Mouse (Mus musculus) ovary, postnatal 10 days (tissue): Measurements from ENCODE around the gene Fam19a1.

Source experiments
- DNase-seq: peaks from one replicate; pipeline ENCODE4 v3.0.0; 2022; ENCODE audit warnings: low spot score

The Fam19a1 gene

DNA sequence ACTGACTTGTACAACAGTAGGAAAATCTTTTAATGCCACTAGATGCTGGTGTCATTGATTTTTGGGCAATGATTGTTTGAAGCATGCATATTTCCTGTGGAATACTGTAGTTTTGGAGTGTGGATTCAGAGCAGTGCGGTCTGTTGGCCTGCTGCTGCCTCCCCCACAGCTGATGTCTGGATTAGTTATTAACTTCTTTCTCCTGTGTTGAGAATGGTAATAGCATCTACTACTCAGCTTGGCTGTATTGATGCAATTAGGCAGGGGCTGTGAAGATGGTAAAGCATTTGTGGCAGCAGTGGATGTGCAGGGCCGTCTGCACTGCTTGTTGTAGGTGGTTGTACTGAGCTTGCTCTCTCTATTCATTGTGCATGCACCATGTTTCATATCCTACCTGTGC is 326.5 kb downstream of the Fam19a1 start:
- no peak for DNase-seq

GRCm38 (mm10) chr6:96441971-96442370 is 329.0 kb downstream of the Fam19a1 start:
- DNase-seq: no peak

- DNase-seq: no peak
Observed at GRCm38 (mm10) chr6:96447466-96447865, 334.5 kb downstream of the Fam19a1 start.

GRCm38 (mm10) chr6:96456266-96456665 is 343.3 kb downstream of the Fam19a1 start:
- no peak for DNase-seq

DNA sequence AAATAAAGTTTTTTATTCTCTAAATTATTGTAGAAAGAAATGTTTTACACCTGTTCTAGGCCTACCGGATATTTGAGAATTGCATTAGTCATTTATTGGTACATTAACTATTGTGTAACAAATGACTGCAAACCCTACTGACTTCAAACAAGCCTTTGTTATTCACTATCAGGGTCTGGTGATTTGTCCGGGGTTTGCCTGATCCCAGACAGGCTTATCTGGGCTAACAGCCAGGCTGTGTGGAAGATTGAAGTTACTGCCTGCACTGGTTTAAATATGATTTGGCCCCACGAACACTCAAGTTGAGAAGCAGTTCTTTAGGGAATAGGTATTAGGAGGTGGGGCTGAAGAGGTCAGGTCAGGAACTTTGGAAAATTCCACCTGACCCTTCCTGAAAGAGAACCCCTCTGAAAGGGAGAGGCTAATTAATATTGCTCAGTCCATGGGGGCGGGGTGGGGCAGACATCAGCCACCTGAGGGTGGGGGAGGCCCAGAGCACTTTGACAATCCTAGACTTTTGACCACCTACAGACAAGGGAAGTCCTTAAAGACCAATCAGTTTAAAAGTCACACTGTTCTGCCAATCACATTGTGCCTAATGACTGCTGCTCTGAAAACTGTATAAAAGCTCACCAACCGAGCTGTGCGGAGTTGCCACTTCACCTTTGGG is 344.8 kb downstream of the Fam19a1 start:
- no peak for DNase-seq

GRCm38 (mm10) chr6:96459041-96459440 is 346.1 kb downstream of the Fam19a1 start:
- DNase-seq: no peak

GRCm38 (mm10) chr6:96499464-96499863 is 386.5 kb downstream of the Fam19a1 start:
- no peak for DNase-seq

- DNase-seq: no peak
Observed at GRCm38 (mm10) chr6:96541600-96541999, 428.6 kb downstream of the Fam19a1 start.

- no peak for DNase-seq
Observed at GRCm38 (mm10) chr6:96544832-96545231, 431.9 kb downstream of the Fam19a1 start.

- DNase-seq: no peak
Observed at GRCm38 (mm10) chr6:96550431-96550830, 437.5 kb downstream of the Fam19a1 start.

GRCm38 (mm10) chr6:96578649-96579048 is 465.7 kb downstream of the Fam19a1 start:
- no peak for DNase-seq

DNA sequence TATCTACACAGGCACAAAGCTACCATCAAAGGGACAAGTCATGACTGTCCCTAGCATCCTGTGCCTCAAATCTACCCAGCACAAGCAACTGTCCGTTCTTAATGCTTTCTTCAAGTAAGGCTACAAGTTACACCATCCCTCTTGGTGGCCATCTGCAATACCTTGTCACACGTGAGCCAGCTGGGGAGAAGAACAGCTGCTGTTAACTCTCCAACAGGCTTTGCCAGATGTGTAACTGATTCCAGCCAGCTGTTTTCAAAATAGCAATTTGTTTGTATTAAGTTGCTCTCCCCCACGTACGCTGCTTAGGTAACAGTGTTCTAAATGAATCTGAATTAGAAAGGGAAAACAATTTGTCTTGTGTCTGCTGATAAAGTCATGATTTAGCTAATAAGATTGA is 467.8 kb downstream of the Fam19a1 start:
- DNase-seq: no peak

DNA sequence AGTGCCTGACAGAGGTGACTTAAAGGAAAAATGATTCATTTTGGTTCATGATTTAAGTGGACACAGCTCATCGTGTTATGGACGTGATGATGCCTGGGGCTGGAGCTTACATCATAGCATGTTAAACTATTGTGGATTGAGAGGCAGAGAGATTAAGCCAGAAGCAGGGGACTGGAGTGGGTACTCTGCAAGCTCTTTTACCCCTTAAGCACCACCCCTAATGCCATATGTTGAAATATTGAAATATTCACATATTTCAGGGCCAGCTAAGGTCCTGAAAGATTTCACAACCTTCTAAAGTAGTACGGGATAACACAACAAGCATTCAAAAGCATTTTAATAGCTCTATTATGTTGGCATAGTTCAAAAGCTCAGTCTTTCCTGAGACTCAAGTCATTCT is 468.2 kb downstream of the Fam19a1 start:
- no peak for DNase-seq

DNA sequence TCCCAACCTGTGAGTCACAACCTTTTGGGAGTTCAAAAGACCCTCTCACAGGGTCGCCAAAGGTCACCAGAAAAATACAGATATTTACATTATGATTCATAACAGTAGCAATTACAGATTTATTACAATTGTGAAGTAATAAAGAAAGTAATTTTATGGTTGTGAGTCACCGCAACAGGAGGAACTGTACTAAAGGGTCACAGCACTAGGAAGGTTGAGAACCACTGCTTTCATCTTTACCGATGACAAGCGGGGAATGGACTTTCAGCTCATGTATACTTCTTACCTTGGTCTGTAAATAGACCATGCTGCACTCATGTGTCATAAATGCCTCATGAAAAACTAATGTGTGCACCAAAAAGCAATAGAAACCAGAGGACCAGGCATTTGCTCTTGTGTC is 474.5 kb downstream of the Fam19a1 start:
- DNase-seq: no peak

DNA sequence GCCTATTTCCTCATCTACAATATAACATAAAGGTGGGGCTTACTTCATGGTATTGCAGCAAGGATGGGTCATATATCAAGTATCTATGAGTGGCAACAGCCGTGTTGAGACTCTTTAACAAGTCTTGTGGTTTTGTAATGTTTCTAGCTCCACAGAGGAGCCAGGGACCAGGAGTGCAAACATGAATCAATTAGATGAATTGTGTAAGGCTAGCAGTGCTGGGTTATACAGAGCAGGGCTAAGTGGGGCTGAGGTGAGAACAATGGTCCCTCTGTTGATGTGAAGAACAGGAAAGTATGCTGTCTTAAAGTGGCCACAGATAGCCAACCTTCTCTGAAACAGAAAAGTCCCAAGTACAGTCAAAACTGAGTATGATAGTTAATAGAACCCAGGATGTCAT is 480.1 kb downstream of the Fam19a1 start:
- no peak for DNase-seq

GRCm38 (mm10) chr6:96595201-96595600 is 482.2 kb downstream of the Fam19a1 start:
- DNase-seq: no peak

GRCm38 (mm10) chr6:96624196-96624595 is 511.2 kb downstream of the Fam19a1 start:
- no peak for DNase-seq

- DNase-seq: no peak
Observed at GRCm38 (mm10) chr6:96631518-96631917, 518.6 kb downstream of the Fam19a1 start.

GRCm38 (mm10) chr6:96632243-96632642 is 519.3 kb downstream of the Fam19a1 start:
- DNase-seq: no peak

DNA sequence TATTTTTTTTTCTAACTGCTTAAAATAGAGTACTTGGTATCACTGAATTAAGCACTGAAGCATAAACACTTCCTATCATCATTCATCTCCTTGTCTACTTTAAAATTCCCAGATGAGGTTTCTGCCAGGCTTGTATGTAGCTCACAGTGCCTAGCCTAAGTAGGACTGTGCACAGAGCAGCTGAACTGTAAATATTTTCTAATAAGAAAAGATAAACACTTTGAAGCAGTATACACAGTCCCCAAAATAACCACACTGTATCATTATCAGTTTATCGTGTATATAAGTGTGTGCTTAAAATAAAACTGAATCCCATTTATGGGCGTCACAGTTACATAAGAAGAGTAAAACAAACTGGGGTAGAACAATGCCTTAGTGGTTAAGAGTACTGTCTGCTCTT is 522.7 kb downstream of the Fam19a1 start:
- DNase-seq: no peak

GRCm38 (mm10) chr6:96648742-96649141 is 535.8 kb downstream of the Fam19a1 start:
- DNase-seq: no peak

- no peak for DNase-seq
Observed at GRCm38 (mm10) chr6:96649267-96649666, 536.3 kb downstream of the Fam19a1 start.

- no peak for DNase-seq
Observed at GRCm38 (mm10) chr6:96666311-96666710, 553.4 kb downstream of the Fam19a1 start.

GRCm38 (mm10) chr6:96677813-96678212 is 564.9 kb downstream of the Fam19a1 start:
- no peak for DNase-seq
